Mouse (Mus musculus): Measurements from ENCODE around the gene Snrpa1. TPM values are rescaled to one million over a fixed set of nuclear protein-coding genes. Genes with fewer than 3 reads are reported as not detected.

The Snrpa1 gene
- polyA plus RNA-seq (2014; fragmentation: Illumina TruSeq; extraction: RNeasy Lipid Tissue Mini Kit (QIAGEN cat#74804); ENCODE audit: low read depth, low replicate concordance) = 36.6 TPM

DNA sequence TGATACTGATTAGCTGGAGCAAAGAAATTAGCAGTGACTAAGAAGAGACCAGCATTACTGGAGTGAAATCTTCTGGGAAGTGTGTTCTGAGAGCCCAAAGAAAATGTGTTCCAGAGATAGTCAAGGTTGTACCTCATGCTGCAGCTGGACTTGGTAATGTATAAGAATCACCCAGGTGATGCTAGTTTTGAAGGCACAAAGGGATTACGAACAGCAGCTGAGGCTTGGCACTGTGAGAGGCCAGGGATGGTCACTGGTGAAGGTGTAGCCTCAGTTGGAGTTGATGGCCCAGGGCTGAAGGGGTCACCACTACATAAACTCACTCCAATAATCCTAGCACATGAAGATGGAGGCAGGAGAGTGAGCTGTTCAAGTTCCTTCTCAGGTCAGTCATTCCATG is at the start of gene Snrpa1:
Gene Snrpa1 (plus strand): TSS at position 301 of the 400 bp plus-strand sequence.

DNA sequence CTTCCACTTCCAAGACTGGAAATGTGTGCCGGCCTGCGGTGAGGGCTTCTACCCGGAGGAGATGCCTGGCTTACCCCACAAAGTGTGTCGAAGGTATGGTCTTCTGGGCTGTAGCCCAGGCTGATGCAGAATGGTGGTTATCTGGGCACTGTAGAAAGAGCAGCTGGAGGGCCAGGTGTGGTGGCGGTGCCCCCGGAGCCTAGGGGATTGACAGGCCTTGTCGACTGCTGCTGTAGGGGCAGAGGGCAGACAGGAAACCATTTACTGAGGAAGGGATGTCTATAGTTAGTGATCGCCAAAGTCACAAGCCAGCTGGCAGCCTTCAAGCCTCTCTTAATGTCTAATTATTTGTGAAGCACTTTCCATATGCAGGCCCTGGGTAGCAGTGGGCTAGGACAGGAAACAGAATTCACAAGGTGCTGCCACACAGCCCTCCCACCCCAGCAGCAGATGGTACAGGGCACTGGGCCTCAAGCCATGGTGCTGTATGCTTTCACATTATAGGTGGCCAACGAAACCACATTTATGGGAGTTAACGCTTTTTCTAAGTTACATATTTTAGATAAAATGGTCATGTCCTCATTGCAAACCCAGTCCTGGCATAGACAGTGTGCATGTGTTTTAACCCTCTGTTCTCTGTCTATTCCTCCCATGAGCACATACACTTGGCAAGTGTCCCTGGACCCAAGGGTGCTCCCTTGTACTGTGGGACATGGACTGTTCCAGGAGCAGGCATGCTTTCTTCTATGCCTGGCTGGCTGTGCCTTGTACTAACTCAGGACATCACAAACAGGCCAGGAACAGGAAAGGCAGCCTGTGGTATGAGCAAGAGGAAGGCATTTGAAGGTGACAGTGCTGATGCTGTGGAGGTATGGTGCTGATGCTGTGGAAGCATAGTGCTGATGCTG is 15.0 kb upstream of the Snrpa1 start, which contains the start of gene Gm45213:
Gene Gm45213 (plus strand): TSS at position 51 of the 908 bp plus-strand sequence.

GRCm38 (mm10) chr7:66079364-66080230 is 20.8 kb downstream of the Snrpa1 start, which contains the start of gene Selenos:
Selenos (plus strand) TSS chr7:66079649.

DNA sequence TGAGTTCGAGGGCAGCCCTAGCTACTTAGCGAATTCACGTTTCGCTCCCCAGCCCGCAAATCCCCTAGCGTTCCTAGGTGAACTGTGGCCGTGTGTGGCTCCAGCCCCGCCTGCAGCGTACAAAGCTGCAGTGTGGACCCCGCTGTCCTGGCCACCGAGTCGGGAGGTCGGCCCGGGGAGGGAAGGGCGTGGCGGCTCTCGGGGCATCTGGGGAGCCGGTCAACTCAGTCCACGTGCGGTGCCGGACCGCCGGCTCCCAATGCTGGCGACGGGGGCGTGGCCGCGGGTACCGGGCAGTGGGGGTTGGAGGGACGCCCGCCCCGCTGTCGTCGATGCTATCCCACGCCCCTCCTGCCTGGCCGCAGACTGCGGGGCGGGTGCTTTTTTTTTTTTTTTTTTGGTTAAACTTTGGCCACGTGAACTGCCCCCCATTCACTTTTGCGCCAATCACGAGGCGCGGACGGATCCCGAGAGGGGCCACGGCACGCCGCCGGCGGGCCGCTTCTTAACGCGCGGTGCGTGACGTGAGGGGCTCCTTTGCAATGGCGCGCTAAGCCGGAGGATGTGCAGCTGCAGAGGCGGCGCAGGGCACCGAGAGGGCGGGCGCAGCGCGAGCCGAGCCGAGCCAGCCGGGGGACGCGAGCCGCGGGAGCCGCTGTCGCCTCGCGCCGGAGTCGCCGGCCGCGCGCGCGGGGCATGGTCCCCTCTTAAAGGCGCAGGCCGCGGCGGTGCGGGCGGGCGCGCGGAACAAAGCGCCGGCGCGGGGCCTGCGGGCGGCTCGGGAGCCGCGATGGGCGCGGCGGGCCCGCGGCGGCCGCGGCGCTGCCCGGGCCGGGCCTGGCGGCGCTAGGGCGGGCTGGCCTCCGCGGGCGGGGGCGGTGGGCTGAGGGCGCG is 50.4 kb downstream of the Snrpa1 start, which contains the start of gene Chsy1:
Gene Chsy1 (plus strand): TSS at position 555 of the 894 bp plus-strand sequence.

Other genes with a start within 250 kb of the Snrpa1 start
- gene Pcsk6, start 197.3 kb upstream of the Snrpa1 start, polyA plus RNA-seq (2014; fragmentation: Illumina TruSeq; extraction: RNeasy Lipid Tissue Mini Kit (QIAGEN cat#74804); ENCODE audit: low read depth, low replicate concordance) = 4.0 TPM
- gene Gm45213, start 15.4 kb upstream of the Snrpa1 start, polyA plus RNA-seq (2014; fragmentation: Illumina TruSeq; extraction: RNeasy Lipid Tissue Mini Kit (QIAGEN cat#74804); ENCODE audit: low read depth, low replicate concordance) = not detected
- gene Selenos, start 20.6 kb downstream of the Snrpa1 start, polyA plus RNA-seq (2014; fragmentation: Illumina TruSeq; extraction: RNeasy Lipid Tissue Mini Kit (QIAGEN cat#74804); ENCODE audit: low read depth, low replicate concordance) = 127 TPM
- 7.2 TPM for gene Chsy1, start 50.5 kb downstream of the Snrpa1 start, polyA plus RNA-seq (2014; fragmentation: Illumina TruSeq; extraction: RNeasy Lipid Tissue Mini Kit (QIAGEN cat#74804); ENCODE audit: low read depth, low replicate concordance)

Data from sigmoid colon, adult 10 weeks (tissue).